Mouse (Mus musculus) lung, adult 2 months (tissue): Measurements from ENCODE around the gene Cdkl1.

Source experiments
- CTCF ChIP-seq: fragments of 200-500 bp; IDR thresholded peaks from 2 replicates; pipeline ENCODE4 v1.5.1; 2011; ENCODE audit warnings: mild to moderate bottlenecking, low read length, control low read depth; ENCODE audit not compliant: insufficient read depth
- POLR2A ChIP-seq: fragments of 200-500 bp; IDR thresholded peaks from 2 replicates; pipeline ENCODE4 v1.6.1; 2011; ENCODE audit warnings: low read depth, mild to moderate bottlenecking, control low read depth, low read length, borderline replicate concordance; ENCODE audit errors: extremely low read depth

DNA sequence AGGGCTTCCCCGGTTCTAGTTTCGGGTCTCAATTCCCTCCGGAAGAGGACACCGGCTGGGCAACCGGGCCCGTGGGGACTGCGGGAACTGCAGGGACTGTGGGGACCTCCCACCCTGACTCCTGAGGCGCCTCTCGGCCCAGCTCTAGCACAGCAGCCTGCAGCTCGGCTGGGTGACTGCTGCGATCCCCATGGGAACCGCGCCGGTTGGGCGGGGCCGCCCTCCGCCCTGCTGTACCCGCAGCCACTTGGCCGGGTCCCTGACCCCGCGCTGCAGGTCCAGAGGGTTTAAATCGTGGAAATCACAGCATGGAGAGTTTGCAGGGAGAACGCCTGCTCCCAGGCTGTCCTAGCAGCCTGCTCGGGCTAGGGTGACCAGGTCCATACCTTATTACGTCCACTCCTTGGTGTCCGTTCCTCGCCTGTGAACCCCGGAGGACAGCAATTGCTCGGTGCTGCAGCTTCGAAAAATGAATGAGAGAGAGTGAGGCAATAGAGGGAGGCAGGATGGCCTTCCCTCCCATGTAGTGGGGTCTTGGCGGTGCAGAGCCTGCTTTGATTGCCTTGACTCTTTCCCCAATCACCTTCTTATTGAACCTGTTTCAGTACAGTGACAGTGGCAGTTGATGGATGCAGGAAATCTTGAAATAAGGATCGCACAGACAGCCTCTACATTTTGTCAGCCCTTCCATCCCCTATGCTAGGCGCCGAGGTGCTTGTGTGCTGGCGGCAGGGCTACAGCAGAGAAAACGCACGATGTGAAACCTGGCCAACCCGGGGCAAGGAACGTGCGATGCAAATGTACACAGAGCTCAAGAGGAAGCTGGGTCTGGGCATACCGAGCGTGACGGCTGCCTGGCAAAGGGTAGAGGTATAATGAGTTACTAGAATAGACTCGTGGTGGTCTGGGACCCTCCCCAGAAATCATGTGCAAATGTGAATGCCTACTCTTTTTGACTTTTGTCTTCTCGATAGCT is at the start of gene Cdkl1:
- TF ChIP-seq CTCF (no peak), POLR2A (no peak)
